Mouse (Mus musculus): Measurements from ENCODE around the gene Ypel3. TPM values are rescaled to one million over a fixed set of nuclear protein-coding genes. Genes with fewer than 3 reads are reported as not detected.
A peak's percentile ranks its signal among the peaks of the same experiment; 100 is the strongest.

The Ypel3 gene
- total and polyA plus RNA-seq, 3 experiments, result 33.9 to 44.0 (median 38.9) TPM

DNA sequence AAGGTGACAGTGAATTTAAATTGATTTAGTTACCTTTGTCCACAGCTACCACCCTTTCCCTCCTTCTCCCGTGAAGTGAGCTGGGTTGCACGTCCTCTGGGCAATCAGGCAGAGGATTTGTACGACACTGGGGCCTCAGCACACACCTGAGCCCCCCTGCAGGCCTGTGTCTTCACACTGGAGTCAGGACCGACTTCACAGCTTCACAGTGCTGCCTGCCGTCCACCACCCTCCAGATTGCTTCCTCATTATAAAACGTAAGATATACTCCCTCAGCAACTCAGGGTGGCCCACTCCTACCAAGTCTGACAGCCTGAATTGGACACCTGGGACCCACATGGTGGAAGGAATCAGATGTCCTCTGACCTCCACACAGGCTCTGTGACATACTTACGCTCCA is 18.2 kb upstream of the Ypel3 start:
- in situ Hi-C loops (cut with MboI; ENCODE audit: low pct_ligation_motif_present, low pct_unique_long_range_greater_than_20kb, low sequenced_read_pairs) (no loop called here), dilution Hi-C loops (cut with MboI; ENCODE audit: extremely low pct_ligation_motif_present, extremely low pct_unique_long_range_greater_than_20kb, low sequenced_read_pairs) (no loop called here)
- Histone ChIP-seq H3K27me3 (replicated peaks) (no peaks in the 10 kb centered on the region), H3K36me3 (replicated peaks in 1 of 2; ENCODE audit: control insufficient read depth in 1 of 2, insufficient read depth in 1 of 2, low read length in 1 of 2) (peaks cover 2 to 18% of the 10 kb centered on the region in 2 experiments), H3K27ac (ENCODE audit: insufficient read depth, low read depth) (no peak overlapping the region), H3K9ac (ENCODE audit: insufficient read depth, low read depth) (no peak overlapping the region; the same call in 1 of the 2 replicates), H3K9me3 (replicated peaks; ENCODE audit: low read length) (no peaks in the 10 kb centered on the region), H3K4me1 (ENCODE audit: control insufficient read depth in 1 of 2, insufficient read depth in 2 of 2) (peaks cover 8 to 53% of the 10 kb centered on the region in 2 experiments), H3K4me2 (ENCODE audit: insufficient read depth, low read depth, poor library complexity, severe bottlenecking) (0 out of 2 replicates have a peak overlapping the region, but pooled peaks have one; percentile 38), H3K4me3 (replicated peaks in 1 of 3; ENCODE audit: low read depth in 2 of 3, low read length in 2 of 3, poor library complexity in 1 of 3) (no peak overlapping the region), H3K79me2 (replicated peaks; ENCODE audit: control insufficient read depth, extremely low read depth, insufficient read depth, poor library complexity, severe bottlenecking) (no peaks in the 10 kb centered on the region)
- TF ChIP-seq KAT2A (IDR thresholded peaks at IDR 0.05; ENCODE audit: insufficient replicate concordance, low read length) (no peak), ELF1 (IDR thresholded peaks at IDR 0.05; ENCODE audit: low read depth, low read length) (no peak), SIN3A (IDR thresholded peaks at IDR 0.05; ENCODE audit: low read length) (no peak), UBTF (IDR thresholded peaks at IDR 0.05; ENCODE audit: low read depth, low read length) (no peak), PAX5 (IDR thresholded peaks at IDR 0.05; ENCODE audit: low read length) (no peak), MEF2A (IDR thresholded peaks at IDR 0.05; ENCODE audit: borderline replicate concordance, low read depth, low read length) (no peak), TCF12 (IDR thresholded peaks at IDR 0.05; ENCODE audit: low read depth, low read length) (no peak), RAD21 (IDR thresholded peaks at IDR 0.05; ENCODE audit: low read depth, low read length) (no peak), CTCF (conservative IDR thresholded peaks at IDR 0.05 in 1 of 2, IDR thresholded peaks at IDR 0.05 in 1 of 2; ENCODE audit: low read depth in 2 of 2, low read length in 2 of 2) (no peak), ZMIZ1 (IDR thresholded peaks at IDR 0.05; ENCODE audit: low read depth, low read length) (no peak), IRF4 (IDR thresholded peaks at IDR 0.05; ENCODE audit: low read depth, low read length) (no peak), GABPA (IDR thresholded peaks at IDR 0.05; ENCODE audit: insufficient replicate concordance, low read depth, low read length) (no peak), MAFK (IDR thresholded peaks at IDR 0.05; ENCODE audit: insufficient replicate concordance, low read length) (no peak), SMC3 (IDR thresholded peaks at IDR 0.05; ENCODE audit: low read depth, low read length) (no peak), ZKSCAN1 (IDR thresholded peaks at IDR 0.05; ENCODE audit: borderline replicate concordance, low read depth, low read length) (no peak)
- no peak for DNase-seq (ENCODE audit: extremely low read depth)

DNA sequence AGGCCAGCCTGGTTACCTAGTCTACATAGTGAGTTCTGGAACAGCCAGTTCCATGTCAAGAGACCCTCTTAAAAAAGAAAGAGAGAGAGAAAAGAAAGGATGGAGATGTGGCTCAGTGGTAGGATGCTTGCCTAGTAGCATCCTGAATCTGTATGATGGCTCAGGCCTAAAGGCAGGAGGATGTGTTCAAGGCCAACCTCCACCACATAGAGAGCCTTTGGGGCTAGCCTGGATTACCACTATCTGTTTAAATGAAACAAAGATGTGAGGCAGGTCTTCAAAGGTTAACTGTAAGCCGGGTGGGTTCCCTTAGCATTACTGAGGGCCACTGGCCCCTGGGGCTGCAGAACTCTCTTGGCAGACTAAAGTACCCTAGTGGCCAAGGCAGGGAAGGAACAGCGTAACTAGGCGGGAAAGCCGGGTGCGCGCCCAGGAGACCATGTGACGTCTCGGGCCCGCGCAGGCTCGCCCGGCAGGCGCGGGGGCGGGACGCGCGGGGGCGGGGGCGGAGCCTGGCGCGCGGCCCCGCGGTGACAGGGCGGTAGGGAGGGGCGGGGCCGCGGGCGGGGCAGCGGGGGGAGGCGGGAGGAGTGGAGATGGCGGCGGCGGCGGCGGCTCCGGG is 17.6 kb upstream of the Ypel3 start, which contains the start of gene Mapk3:
Gene Mapk3 (plus strand): TSS at position 552 of the 622 bp plus-strand sequence.
- in situ Hi-C loops (cut with MboI; ENCODE audit: low pct_ligation_motif_present, low pct_unique_long_range_greater_than_20kb, low sequenced_read_pairs), result no loop called here
- Histone ChIP-seq H3K79me2 (replicated peaks; ENCODE audit: control insufficient read depth, extremely low read depth, insufficient read depth, poor library complexity, severe bottlenecking) (no peaks in the 10 kb centered on the region), H3K4me1 (ENCODE audit: control insufficient read depth in 1 of 2, insufficient read depth in 2 of 2) (peaks cover 8 to 53% of the 10 kb centered on the region in 2 experiments), H3K27ac (ENCODE audit: insufficient read depth, low read depth) (no peak within 1 kb of the TSS; the same call in 1 of the 2 replicates), H3K4me3 (replicated peaks in 1 of 3; ENCODE audit: low read depth in 2 of 3, low read length in 2 of 3, poor library complexity in 1 of 3) (peak within 1 kb of the TSS; percentile 71 to 77 (median 75)), H3K4me2 (ENCODE audit: insufficient read depth, low read depth, poor library complexity, severe bottlenecking) (peak within 1 kb of the TSS; percentile 88), H3K9me3 (replicated peaks; ENCODE audit: low read length) (no peaks in the 10 kb centered on the region), H3K27me3 (replicated peaks) (no peaks in the 10 kb centered on the region), H3K9ac (ENCODE audit: insufficient read depth, low read depth) (peak within 1 kb of the TSS; percentile 50), H3K36me3 (replicated peaks in 1 of 2; ENCODE audit: control insufficient read depth in 1 of 2, insufficient read depth in 1 of 2, low read length in 1 of 2) (peaks cover 8 to 25% of the 10 kb centered on the region in 2 experiments)
- DNase-seq (ENCODE audit: extremely low read depth), result peak; percentile 93
- dilution Hi-C loops (cut with MboI; ENCODE audit: extremely low pct_ligation_motif_present, extremely low pct_unique_long_range_greater_than_20kb, low sequenced_read_pairs), result no loop called here
- TF ChIP-seq GABPA (IDR thresholded peaks at IDR 0.05; ENCODE audit: insufficient replicate concordance, low read depth, low read length) (no peak), NRF1 (IDR thresholded peaks at IDR 0.05; ENCODE audit: low read depth, low read length) (peak; percentile 68), PAX5 (IDR thresholded peaks at IDR 0.05; ENCODE audit: low read length) (no peak), NELFE (IDR thresholded peaks at IDR 0.05; ENCODE audit: low read depth, low read length) (no peak), JUN (IDR thresholded peaks at IDR 0.05; ENCODE audit: insufficient read depth, low read depth, low read length) (no peak), BHLHE40 (IDR thresholded peaks at IDR 0.05; ENCODE audit: low read depth, low read length) (no peak), ZKSCAN1 (IDR thresholded peaks at IDR 0.05; ENCODE audit: borderline replicate concordance, low read depth, low read length) (no peak), POLR2A (IDR thresholded peaks at IDR 0.05; ENCODE audit: low read depth, low read length) (peak; percentile 49; the same call in 1 of the 2 replicates), ETS1 (conservative IDR thresholded peaks at IDR 0.05; ENCODE audit: low read depth, low read length) (no peak), ZC3H11A (IDR thresholded peaks at IDR 0.05; ENCODE audit: low read depth, low read length) (no peak), MEF2A (IDR thresholded peaks at IDR 0.05; ENCODE audit: borderline replicate concordance, low read depth, low read length) (no peak), EP300 (IDR thresholded peaks at IDR 0.05; ENCODE audit: low read length) (no peak), JUND (conservative IDR thresholded peaks at IDR 0.05; ENCODE audit: low read depth, low read length) (no peak), CHD1 (IDR thresholded peaks at IDR 0.05; ENCODE audit: low read depth, low read length) (no peak), CTCF (conservative IDR thresholded peaks at IDR 0.05 in 1 of 2, IDR thresholded peaks at IDR 0.05 in 1 of 2; ENCODE audit: low read depth in 2 of 2, low read length in 2 of 2) (peak in 1 of 2 experiments; percentile 72; a peak in 2 of 4 replicates), RAD21 (IDR thresholded peaks at IDR 0.05; ENCODE audit: low read depth, low read length) (peak; percentile 20), ZNF384 (IDR thresholded peaks at IDR 0.05; ENCODE audit: low read depth, low read length) (no peak), KAT2A (IDR thresholded peaks at IDR 0.05; ENCODE audit: insufficient replicate concordance, low read length) (no peak), RCOR1 (conservative IDR thresholded peaks at IDR 0.05; ENCODE audit: low read depth, low read length) (no peak), MXI1 (IDR thresholded peaks at IDR 0.05; ENCODE audit: low read depth, low read length) (no peak), MAFK (IDR thresholded peaks at IDR 0.05; ENCODE audit: insufficient replicate concordance, low read length) (no peak), MAX (IDR thresholded peaks at IDR 0.05; ENCODE audit: low read length) (peak; percentile 34; the same call in 1 of the 2 replicates), TCF12 (IDR thresholded peaks at IDR 0.05; ENCODE audit: low read depth, low read length) (0 out of 2 replicates have a peak, but pooled peaks have one; percentile 9), HCFC1 (IDR thresholded peaks at IDR 0.05; ENCODE audit: low read depth, low read length) (no peak)

Data from CH12.LX (cell line).